ENCODE assay signal across 10 mouse cellular contexts in the genomic region with DNA sequence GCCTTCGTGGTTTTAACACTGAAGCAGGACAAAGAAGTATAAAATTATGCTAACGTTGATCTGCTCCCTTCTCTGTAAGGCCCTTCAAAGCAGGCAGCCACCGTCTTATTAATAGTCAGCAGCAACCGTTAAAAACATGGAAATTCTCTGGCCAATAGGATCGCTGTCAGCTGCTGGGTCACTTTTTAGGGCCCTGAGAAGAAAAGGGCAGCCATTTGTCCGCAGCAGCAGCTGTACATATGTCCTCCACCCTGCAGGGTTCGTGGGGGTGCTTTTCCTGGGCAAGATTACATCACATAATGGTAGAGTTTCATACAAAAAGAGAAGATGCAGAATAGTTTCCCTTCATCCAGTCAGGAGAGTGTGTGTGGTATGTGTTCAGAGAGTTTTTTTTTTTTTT. TPM values are rescaled to one million over a fixed set of nuclear protein-coding genes. Genes with fewer than 3 reads are reported as not detected.
DNase-seq lines count a peak whose midpoint lies in the region; ATAC-seq and TF ChIP-seq lines count a peak whose summit lies in the region.
"Had no signal": no experiment of that assay in that cellular context is flagged by ENCODE, and none has a peak within 500 bp of the region (broad histone marks: within the 10 kb centered on the region; RNA-seq: fewer than 3 reads in every experiment).

No protein-coding gene starts in this region.

- H3K9ac ChIP-seq in heart, embryonic 15.5 days: no peak overlapping the region
- peak overlapping the region; percentile 55 for H3K9ac ChIP-seq in midbrain, embryonic 13.5 days (replicated peaks)

- TF ChIP-seq CTCF in brain, embryonic 14.5 days (IDR thresholded peaks at IDR 0.05; ENCODE audit: borderline replicate concordance, extremely low read depth, insufficient read depth, insufficient read length): no peak

- H3K27me3 ChIP-seq in heart, embryonic 15.5 days: no peaks in the 10 kb centered on the region
- no peaks in the 10 kb centered on the region for H3K27me3 ChIP-seq in midbrain, embryonic 13.5 days

- no peak for TF ChIP-seq POLR2A in brain, embryonic 14.5 days (IDR thresholded peaks at IDR 0.05; ENCODE audit: borderline replicate concordance, extremely low read depth, insufficient read depth, insufficient read length, poor library complexity, severe bottlenecking)

- H3K4me2 ChIP-seq in heart, embryonic 15.5 days: peak overlapping the region; percentile 61
- H3K4me2 ChIP-seq in midbrain, embryonic 13.5 days (replicated peaks): peak overlapping the region; percentile 73

- ATAC-seq in heart, embryonic 15.5 days (replicated peaks; ENCODE audit: insufficient number of reproducible peaks, insufficient read depth, low FRiP score, low read depth): no peak
- peak; percentile 7; the same call in 1 of the 2 replicates for ATAC-seq in granulocyte monocyte progenitor cell, adult 5-6 weeks (replicated peaks; ENCODE audit: poor library complexity, severe bottlenecking)
- ATAC-seq in midbrain, embryonic 13.5 days: no peak

- H3K27ac ChIP-seq in heart, embryonic 15.5 days: no peak overlapping the region
- H3K27ac ChIP-seq in midbrain, embryonic 13.5 days: no peak overlapping the region

- 56% methylated on average over 7 of the region's 7 CpGs for WGBS in heart, embryonic 15.5 days
- WGBS in midbrain, embryonic 13.5 days: 30% methylated on average over 7 of the region's 7 CpGs

- H3K36me3 ChIP-seq in heart, embryonic 15.5 days: peaks cover 46% of the 10 kb centered on the region
- H3K36me3 ChIP-seq in midbrain, embryonic 13.5 days: peaks cover 44% of the 10 kb centered on the region

- H3K4me1 ChIP-seq in heart, embryonic 15.5 days (replicated peaks): peaks cover 15% of the 10 kb centered on the region
- H3K4me1 ChIP-seq in midbrain, embryonic 13.5 days (replicated peaks): peaks cover 22% of the 10 kb centered on the region

- peak overlapping the region; percentile 94; the same call in 1 of the 2 replicates for H3K4me3 ChIP-seq in heart, embryonic 15.5 days
- peak overlapping the region; percentile 94 for H3K4me3 ChIP-seq in midbrain, embryonic 13.5 days (replicated peaks)

- intact Hi-C loops in heart, postnatal 36 days (cut with DNase I): no loop called here

- no peak for DNase-seq in heart, postnatal 36 days
- peak; percentile 31 for DNase-seq in brain, embryonic 14.5 days (ENCODE audit: low read depth)
- no peak for DNase-seq in gastrocnemius, postnatal 25 days
- DNase-seq in urinary bladder, postnatal 36 days (ENCODE audit: low spot score in 2 of 2): no peak
- no peak for DNase-seq in right cerebral cortex, adult 2 months (ENCODE audit: low spot score in 2 of 2)
- DNase-seq: lung, adult 2 months; right cerebral cortex, adult 18-20 months had no signal

- H3K9me3 ChIP-seq in heart, embryonic 15.5 days (replicated peaks): no peaks in the 10 kb centered on the region
- no peaks in the 10 kb centered on the region for H3K9me3 ChIP-seq in midbrain, embryonic 13.5 days

RNA-seq across cellular contexts. Expression of gene Ccng2, which starts 3.0 kb away (rescaled TPM):
- 38.0 and 44.7 TPM in 2 replicates for polyA plus RNA-seq in heart, embryonic 15.5 days (2015; fragmentation: Nextera tagmentation; extraction: Ambion mirVana)
- 10 to 100 TPM; 19.2 to 20.8 TPM for total RNA-seq in heart, postnatal 36 days (2021)
- polyA plus RNA-seq in brain, embryonic 14.5 days (2012; rRNA removed): 83.1 and 97.4 TPM in 2 replicates
- 14.1 and 16.3 TPM in 2 replicates for total RNA-seq in granulocyte monocyte progenitor cell, adult 5-6 weeks (2014; fragmentation: Nextera tagmentation)
- total RNA-seq in granulocyte monocyte progenitor cell, adult 5-6 weeks (2017): 40.9 and 47.0 TPM in 2 replicates
- 116 and 126 TPM in 2 replicates for polyA plus RNA-seq in midbrain, embryonic 13.5 days (2015; fragmentation: Nextera tagmentation; extraction: Ambion mirVana)
- total RNA-seq in gastrocnemius, postnatal 25 days (2021): 1 to 10 TPM; 8.6 to 9.9 TPM
